26 mouse cellular contexts compared by ENCODE assay signal in genomic region chr3:117049410-117049809, GRCm38 (mm10).
DNase-seq lines count a peak whose midpoint lies in the region; ATAC-seq and TF ChIP-seq lines count a peak whose summit lies in the region.
"Had no signal": no experiment of that assay in that cellular context is flagged by ENCODE, and none has a peak within 500 bp of the region (broad histone marks: within the 10 kb centered on the region; RNA-seq: fewer than 3 reads in every experiment).

No protein-coding gene starts in this region.

- H3K36me3 ChIP-seq in CH12.LX (replicated peaks in 1 of 2; ENCODE audit: control insufficient read depth in 1 of 2, insufficient read depth in 1 of 2, low read length in 1 of 2), result no peaks in the 10 kb centered on the region
- no peaks in the 10 kb centered on the region for H3K36me3 ChIP-seq in heart, embryonic 12.5 days
- H3K36me3 ChIP-seq: embryonic facial prominence, embryonic 10.5 days; embryonic facial prominence, embryonic 13.5 days; forebrain, embryonic 12.5 days; forebrain, embryonic 15.5 days; heart, embryonic 10.5 days; hindbrain, embryonic 12.5 days; intestine, embryonic 15.5 days had no signal

- dilution Hi-C loops in CH12.LX (cut with MboI; ENCODE audit: extremely low pct_ligation_motif_present, extremely low pct_unique_long_range_greater_than_20kb, low sequenced_read_pairs), result no loop called here

- ATAC-seq in granulocyte monocyte progenitor cell, adult 5-6 weeks (replicated peaks; ENCODE audit: poor library complexity, severe bottlenecking), result peak; percentile 59
- ATAC-seq in heart, embryonic 12.5 days (ENCODE audit: insufficient number of reproducible peaks, low FRiP score), result no peak
- ATAC-seq: forebrain, embryonic 15.5 days; hindbrain, embryonic 16.5 days; intestine, embryonic 15.5 days; Patski had no signal

- no peak for TF ChIP-seq RAD21 in CH12.LX (IDR thresholded peaks at IDR 0.05; ENCODE audit: low read depth, low read length)

- 45% methylated on average over 3 of the region's 3 CpGs for WGBS in heart, embryonic 12.5 days

- H3K4me2 ChIP-seq in CH12.LX (ENCODE audit: insufficient read depth, low read depth, poor library complexity, severe bottlenecking), result no peak overlapping the region; the same call in 1 of the 2 replicates
- no peak overlapping the region for H3K4me2 ChIP-seq in heart, embryonic 12.5 days
- H3K4me2 ChIP-seq: embryonic facial prominence, embryonic 13.5 days; forebrain, embryonic 12.5 days; forebrain, embryonic 15.5 days; hindbrain, embryonic 12.5 days; intestine, embryonic 15.5 days had no signal

- H3K27me3 ChIP-seq in CH12.LX (replicated peaks), result no peaks in the 10 kb centered on the region
- no peaks in the 10 kb centered on the region for H3K27me3 ChIP-seq in heart, embryonic 12.5 days (replicated peaks)
- H3K27me3 ChIP-seq: embryonic facial prominence, embryonic 13.5 days; forebrain, embryonic 12.5 days; forebrain, embryonic 15.5 days; hindbrain, embryonic 12.5 days; intestine, embryonic 15.5 days; Patski had no signal

- peak; percentile 11 for DNase-seq in left cerebral cortex, postnatal 4 days
- no peak for DNase-seq in left cerebral cortex, adult 9 months (ENCODE audit: low spot score in 2 of 2)
- DNase-seq in CH12.LX (ENCODE audit: extremely low read depth), result peak; percentile 20
- peak; percentile 97 for DNase-seq in MEL-GATA-1-ER (ENCODE audit: extremely low read depth, low read depth)
- DNase-seq in spleen, postnatal 4 days (ENCODE audit: low spot score in 2 of 2), result no peak
- DNase-seq in urinary bladder, postnatal 14 days (ENCODE audit: low spot score), result no peak
- DNase-seq: adrenal gland, adult 2 months; adrenal gland, postnatal 25 days; B cell, adult 2 months; cerebellum, adult 11-12 months; cerebellum, adult 8-10 months; embryo, embryonic 11 days; gastrocnemius, postnatal 25 days; heart, adult 2 months had no signal

- no peak overlapping the region for H3K4me3 ChIP-seq in CH12.LX (replicated peaks in 1 of 3; ENCODE audit: low read depth in 2 of 3, low read length in 2 of 3, poor library complexity in 1 of 3)
- H3K4me3 ChIP-seq in heart, embryonic 12.5 days, result no peak overlapping the region
- H3K4me3 ChIP-seq: embryonic facial prominence, embryonic 10.5 days; embryonic facial prominence, embryonic 13.5 days; erythroblast, embryonic 14.5 days; forebrain, embryonic 12.5 days; forebrain, embryonic 15.5 days; heart, adult 2 months; heart, embryonic 10.5 days; hindbrain, embryonic 12.5 days; intestine, embryonic 15.5 days had no signal

- intact Hi-C loops in left cerebral cortex, postnatal 4 days (cut with DNase I), result no loop called here

- H3K9me3 ChIP-seq in CH12.LX (replicated peaks; ENCODE audit: low read length), result no peaks in the 10 kb centered on the region
- no peaks in the 10 kb centered on the region for H3K9me3 ChIP-seq in heart, embryonic 12.5 days (replicated peaks)
- H3K9me3 ChIP-seq: embryonic facial prominence, embryonic 10.5 days; embryonic facial prominence, embryonic 13.5 days; forebrain, embryonic 12.5 days; forebrain, embryonic 15.5 days; heart, embryonic 10.5 days; hindbrain, embryonic 12.5 days; intestine, embryonic 15.5 days had no signal

- in situ Hi-C loops in CH12.LX (cut with MboI; ENCODE audit: low pct_ligation_motif_present, low pct_unique_long_range_greater_than_20kb, low sequenced_read_pairs), result no loop called here

- no peak for TF ChIP-seq POLR2A in CH12.LX (IDR thresholded peaks at IDR 0.05; ENCODE audit: low read depth, low read length)

- no peak for TF ChIP-seq CTCF in CH12.LX (conservative IDR thresholded peaks at IDR 0.05 in 1 of 2, IDR thresholded peaks at IDR 0.05 in 1 of 2; ENCODE audit: low read depth in 2 of 2, low read length in 2 of 2)

- H3K27ac ChIP-seq in CH12.LX (ENCODE audit: insufficient read depth, low read depth), result no peak overlapping the region
- no peak overlapping the region for H3K27ac ChIP-seq in heart, embryonic 12.5 days (ENCODE audit: poor library complexity, severe bottlenecking)
- H3K27ac ChIP-seq: embryonic facial prominence, embryonic 10.5 days; embryonic facial prominence, embryonic 13.5 days; forebrain, embryonic 12.5 days; forebrain, embryonic 15.5 days; heart, adult 2 months; heart, embryonic 10.5 days; hindbrain, embryonic 12.5 days; intestine, embryonic 15.5 days had no signal

- peaks cover 7 to 38% of the 10 kb centered on the region in 2 experiments for H3K4me1 ChIP-seq in CH12.LX (ENCODE audit: control insufficient read depth in 1 of 2, insufficient read depth in 2 of 2)
- H3K4me1 ChIP-seq in heart, embryonic 12.5 days (replicated peaks), result peaks cover under 1% of the 10 kb centered on the region; the same call in 1 of the 2 replicates
- H3K4me1 ChIP-seq: embryonic facial prominence, embryonic 10.5 days; embryonic facial prominence, embryonic 13.5 days; forebrain, embryonic 12.5 days; forebrain, embryonic 15.5 days; heart, embryonic 10.5 days; hindbrain, embryonic 12.5 days; intestine, embryonic 15.5 days had no signal

- peak; percentile 20; the same call in 1 of the 2 replicates for TF ChIP-seq EP300 in CH12.LX (IDR thresholded peaks at IDR 0.05; ENCODE audit: low read length)

- H3K9ac ChIP-seq in CH12.LX (ENCODE audit: insufficient read depth, low read depth), result no peak overlapping the region
- no peak overlapping the region for H3K9ac ChIP-seq in heart, embryonic 12.5 days
- H3K9ac ChIP-seq: embryonic facial prominence, embryonic 13.5 days; forebrain, embryonic 12.5 days; forebrain, embryonic 15.5 days; hindbrain, embryonic 12.5 days; intestine, embryonic 15.5 days had no signal

- no peaks in the 10 kb centered on the region for H3K79me2 ChIP-seq in CH12.LX (replicated peaks; ENCODE audit: control insufficient read depth, extremely low read depth, insufficient read depth, poor library complexity, severe bottlenecking)

TF ChIP-seq in CH12.LX, 34 proteins besides CTCF, POLR2A, EP300 and RAD21:
- peak; percentile 94 for TF ChIP-seq ZNF384 (IDR thresholded peaks at IDR 0.05; ENCODE audit: low read depth, low read length)
- TF ChIP-seq KAT2A (IDR thresholded peaks at IDR 0.05; ENCODE audit: insufficient replicate concordance, low read length), result no peak
- peak; percentile 63 for TF ChIP-seq TCF12 (IDR thresholded peaks at IDR 0.05; ENCODE audit: low read depth, low read length)
- no peak for TF ChIP-seq PAX5 (IDR thresholded peaks at IDR 0.05; ENCODE audit: low read length)

Comparison
In these comparisons a context has a peak if more than half of its experiments do, and no peak if none do; other contexts are left out.
1. DNase-seq: peak in left cerebral cortex, postnatal 4 days (single experiment), CH12.LX (single experiment) and MEL-GATA-1-ER (single experiment); none in left cerebral cortex, adult 9 months (0 of 2), spleen, postnatal 4 days (0 of 2) and urinary bladder, postnatal 14 days (single experiment).